Mouse (Mus musculus): ENCODE results near the gene Accs. TPM values are rescaled to one million over a fixed set of nuclear protein-coding genes. Genes with fewer than 3 reads are reported as not detected.

Gene Accs
- total and polyA plus RNA-seq, 3 experiments: 5.7 to 6.7 (median 6.2) TPM

- Histone ChIP-seq H3K9me3 (replicated peaks; ENCODE audit: low read length) (no peaks in the 10 kb centered on the region), H3K4me3 (replicated peaks in 1 of 3; ENCODE audit: low read depth in 2 of 3, low read length in 2 of 3, poor library complexity in 1 of 3) (no peak overlapping the region), H3K36me3 (replicated peaks in 1 of 2; ENCODE audit: control insufficient read depth in 1 of 2, insufficient read depth in 1 of 2, low read length in 1 of 2) (no peaks in the 10 kb centered on the region), H3K9ac (ENCODE audit: insufficient read depth, low read depth) (no peak overlapping the region), H3K27me3 (replicated peaks) (no peaks in the 10 kb centered on the region), H3K79me2 (replicated peaks; ENCODE audit: control insufficient read depth, extremely low read depth, insufficient read depth, poor library complexity, severe bottlenecking) (no peaks in the 10 kb centered on the region), H3K27ac (ENCODE audit: insufficient read depth, low read depth) (no peak overlapping the region), H3K4me1 (ENCODE audit: control insufficient read depth in 1 of 2, insufficient read depth in 2 of 2) (peaks cover 2 to 28% of the 10 kb centered on the region in 2 experiments; a peak in 2 of 4 replicates), H3K4me2 (ENCODE audit: insufficient read depth, low read depth, poor library complexity, severe bottlenecking) (no peak overlapping the region)
- TF ChIP-seq CHD2 (IDR thresholded peaks at IDR 0.05; ENCODE audit: low read length): no peak
- TF ChIP-seq SMC3 (IDR thresholded peaks at IDR 0.05; ENCODE audit: low read depth, low read length): peak; percentile 25; the same call in 1 of the 2 replicates
- no peak for TF ChIP-seq MAZ (IDR thresholded peaks at IDR 0.05; ENCODE audit: low read depth, low read length)
- peak in 1 of 2 experiments; percentile 58; a peak in 2 of 4 replicates for TF ChIP-seq CTCF (conservative IDR thresholded peaks at IDR 0.05 in 1 of 2, IDR thresholded peaks at IDR 0.05 in 1 of 2; ENCODE audit: low read depth in 2 of 2, low read length in 2 of 2)
- no peak for TF ChIP-seq JUND (conservative IDR thresholded peaks at IDR 0.05; ENCODE audit: low read depth, low read length)
- TF ChIP-seq RAD21 (IDR thresholded peaks at IDR 0.05; ENCODE audit: low read depth, low read length): peak; percentile 20
- in situ Hi-C loops (cut with MboI; ENCODE audit: low pct_ligation_motif_present, low pct_unique_long_range_greater_than_20kb, low sequenced_read_pairs): no loop called here
- no peak for DNase-seq (ENCODE audit: extremely low read depth)
- dilution Hi-C loops (cut with MboI; ENCODE audit: extremely low pct_ligation_motif_present, extremely low pct_unique_long_range_greater_than_20kb, low sequenced_read_pairs): no loop called here
Measured at GRCm38 (mm10) chr2:93883066-93883465, 33.3 kb upstream of the Accs start.

DNA sequence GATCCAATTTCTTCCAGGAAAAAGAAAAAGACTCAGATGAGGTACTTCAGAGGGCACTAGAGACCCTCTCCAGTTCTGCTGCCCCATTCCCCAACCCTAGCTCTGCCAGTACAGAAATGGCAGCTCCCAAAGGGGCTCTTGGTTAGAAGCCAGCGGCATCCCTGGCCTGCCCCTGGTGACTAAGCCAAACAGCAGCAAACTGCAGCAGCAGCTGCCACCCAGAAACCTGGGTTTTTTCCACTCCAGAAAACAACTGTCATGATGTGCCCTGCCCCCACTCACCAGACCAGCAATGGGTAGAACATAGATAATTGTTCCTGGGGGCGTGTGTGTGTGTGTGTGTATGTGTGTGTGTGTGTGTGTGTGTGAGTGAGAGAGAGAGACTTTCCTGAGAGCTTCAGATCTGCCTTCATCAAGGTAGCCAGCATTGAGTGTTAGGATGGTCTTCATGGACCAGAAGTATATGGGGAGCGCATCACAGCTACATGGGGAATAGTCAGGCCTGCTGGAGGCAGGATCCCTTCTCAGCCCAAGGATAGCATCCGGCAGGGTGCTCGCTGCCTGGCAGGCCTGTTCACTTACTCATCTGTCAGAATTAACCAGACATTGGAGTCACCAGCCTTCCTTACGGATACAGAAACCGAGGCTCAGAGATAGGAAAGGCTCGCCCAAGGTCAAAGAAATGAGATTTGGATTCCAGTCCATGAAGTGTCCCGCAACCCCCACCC lies 32.1 kb upstream of the Accs start:
- H3K9me3 ChIP-seq (replicated peaks; ENCODE audit: low read length): no peaks in the 10 kb centered on the region
- no peaks in the 10 kb centered on the region for H3K36me3 ChIP-seq (replicated peaks in 1 of 2; ENCODE audit: control insufficient read depth in 1 of 2, insufficient read depth in 1 of 2, low read length in 1 of 2)
- DNase-seq (ENCODE audit: extremely low read depth): peak; percentile 37
- dilution Hi-C loops (cut with MboI; ENCODE audit: extremely low pct_ligation_motif_present, extremely low pct_unique_long_range_greater_than_20kb, low sequenced_read_pairs) (no loop called here), in situ Hi-C loops (cut with MboI; ENCODE audit: low pct_ligation_motif_present, low pct_unique_long_range_greater_than_20kb, low sequenced_read_pairs) (no loop called here)
- no peak overlapping the region for H3K4me2 ChIP-seq (ENCODE audit: insufficient read depth, low read depth, poor library complexity, severe bottlenecking)
- H3K79me2 ChIP-seq (replicated peaks; ENCODE audit: control insufficient read depth, extremely low read depth, insufficient read depth, poor library complexity, severe bottlenecking): no peaks in the 10 kb centered on the region
- no peak overlapping the region for H3K27ac ChIP-seq (ENCODE audit: insufficient read depth, low read depth)
- no peak overlapping the region for H3K9ac ChIP-seq (ENCODE audit: insufficient read depth, low read depth)
- no peak overlapping the region for H3K4me3 ChIP-seq (replicated peaks in 1 of 3; ENCODE audit: low read depth in 2 of 3, low read length in 2 of 3, poor library complexity in 1 of 3)
- no peaks in the 10 kb centered on the region for H3K27me3 ChIP-seq (replicated peaks)
- TF ChIP-seq ZMIZ1 (IDR thresholded peaks at IDR 0.05; ENCODE audit: low read depth, low read length): no peak
- TF ChIP-seq MAZ (IDR thresholded peaks at IDR 0.05; ENCODE audit: low read depth, low read length): no peak
- no peak for TF ChIP-seq MAX (IDR thresholded peaks at IDR 0.05; ENCODE audit: low read length)
- no peak for TF ChIP-seq E2F4 (IDR thresholded peaks at IDR 0.05; ENCODE audit: insufficient replicate concordance, low read depth, low read length)
- no peak for TF ChIP-seq TCF12 (IDR thresholded peaks at IDR 0.05; ENCODE audit: low read depth, low read length)
- no peak for TF ChIP-seq USF2 (conservative IDR thresholded peaks at IDR 0.05; ENCODE audit: low read depth, low read length)
- TF ChIP-seq IRF4 (IDR thresholded peaks at IDR 0.05; ENCODE audit: low read depth, low read length): no peak
- no peak for TF ChIP-seq POLR2AphosphoS2 (IDR thresholded peaks at IDR 0.05; ENCODE audit: low read depth, low read length)
- no peak for TF ChIP-seq GABPA (IDR thresholded peaks at IDR 0.05; ENCODE audit: insufficient replicate concordance, low read depth, low read length)
- TF ChIP-seq UBTF (IDR thresholded peaks at IDR 0.05; ENCODE audit: low read depth, low read length): no peak
- no peak for TF ChIP-seq RAD21 (IDR thresholded peaks at IDR 0.05; ENCODE audit: low read depth, low read length)
- no peak for TF ChIP-seq NRF1 (IDR thresholded peaks at IDR 0.05; ENCODE audit: low read depth, low read length)
- no peak for TF ChIP-seq MYC (IDR thresholded peaks at IDR 0.05; ENCODE audit: low read depth, low read length)
- no peak for TF ChIP-seq EP300 (IDR thresholded peaks at IDR 0.05; ENCODE audit: low read length)
- no peak for TF ChIP-seq TBP (conservative IDR thresholded peaks at IDR 0.05; ENCODE audit: low read depth, low read length)
- TF ChIP-seq HCFC1 (IDR thresholded peaks at IDR 0.05; ENCODE audit: low read depth, low read length): no peak
- no peak for TF ChIP-seq ZC3H11A (IDR thresholded peaks at IDR 0.05; ENCODE audit: low read depth, low read length)
- TF ChIP-seq MAFK (IDR thresholded peaks at IDR 0.05; ENCODE audit: insufficient replicate concordance, low read length): no peak
- TF ChIP-seq USF1 (IDR thresholded peaks at IDR 0.05; ENCODE audit: low read depth, low read length): no peak
- no peak for TF ChIP-seq BHLHE40 (IDR thresholded peaks at IDR 0.05; ENCODE audit: low read depth, low read length)
- H3K4me1 ChIP-seq (ENCODE audit: control insufficient read depth in 1 of 2, insufficient read depth in 2 of 2): peaks cover 2 to 28% of the 10 kb centered on the region in 2 experiments; a peak in 2 of 4 replicates
